Mouse (Mus musculus) megakaryocyte, embryonic 14.5 days (primary cell): ENCODE results near the gene Mgll. TPM values are rescaled to one million over a fixed set of nuclear protein-coding genes. Genes with fewer than 3 reads are reported as not detected.
A peak's percentile ranks its signal among the peaks of the same experiment; 100 is the strongest.

Experiments
- H3K27me3 ChIP-seq: replicated peaks from 2 replicates; pipeline ENCODE3; 2012; ENCODE audit warnings: inconsistent platforms
- H3K36me3 ChIP-seq: replicated peaks from 2 replicates; pipeline ENCODE3; 2012; ENCODE audit warnings: low read length, inconsistent platforms, mixed read lengths
- H3K4me1 ChIP-seq: 2 replicates; pipeline ENCODE4 v1.6.1; 2012; ENCODE audit warnings: inconsistent platforms
- H3K4me3 ChIP-seq: replicated peaks from 2 replicates; pipeline ENCODE3; 2012; ENCODE audit warnings: moderate library complexity, mild to moderate bottlenecking, inconsistent platforms
- H3K9me3 ChIP-seq: 2 replicates; pipeline ENCODE4 v1.6.1; 2012; ENCODE audit warnings: inconsistent platforms
- FLI1 ChIP-seq: IDR thresholded peaks from 2 replicates; pipeline ENCODE4 v1.6.1; 2012; ENCODE audit warnings: low read length, inconsistent platforms, mixed read lengths
- GATA1 ChIP-seq: IDR thresholded peaks from 3 replicates; pipeline ENCODE4 v1.6.1; 2012; ENCODE audit warnings: mixed read lengths, low read length, inconsistent platforms, borderline replicate concordance
- polyA plus RNA-seq: library from polyadenylated mRNA; stranded (reverse); fragments of >175 nt; gene quantifications from 2 replicates; pipeline ENCODE4 v1.2.3, GENCODE M21; 2012; ENCODE audit warnings: low replicate concordance; ENCODE audit not compliant: insufficient read depth

Gene Mgll
- polyA plus RNA-seq, 1 experiment: 6.7 TPM

- TF ChIP-seq GATA1: no peak
- TF ChIP-seq FLI1: no peak
- no peak overlapping the region for H3K4me3 ChIP-seq
- H3K36me3 ChIP-seq: peaks cover 51% of the 10 kb centered on the region
- no peaks in the 10 kb centered on the region for H3K9me3 ChIP-seq
- H3K4me1 ChIP-seq: peaks cover 88% of the 10 kb centered on the region
- peaks cover 3% of the 10 kb centered on the region for H3K27me3 ChIP-seq
Observed at GRCm38 (mm10) chr6:88832663-88833062, 108.5 kb downstream of the Mgll start.

GRCm38 (mm10) chr6:88833340-88834140 lies 109.3 kb downstream of the Mgll start:
- H3K36me3 ChIP-seq: peaks cover 60% of the 10 kb centered on the region
- TF ChIP-seq GATA1 (no peak), FLI1 (no peak)
- peaks cover 88% of the 10 kb centered on the region for H3K4me1 ChIP-seq
- H3K4me3 ChIP-seq: peak overlapping the region; percentile 64
- H3K9me3 ChIP-seq: no peaks in the 10 kb centered on the region
- H3K27me3 ChIP-seq: peaks cover 3% of the 10 kb centered on the region

- no peaks in the 10 kb centered on the region for H3K9me3 ChIP-seq
- peaks cover 75% of the 10 kb centered on the region for H3K36me3 ChIP-seq
- H3K4me1 ChIP-seq: peaks cover 94% of the 10 kb centered on the region
- TF ChIP-seq FLI1: no peak
- TF ChIP-seq GATA1: no peak
- H3K27me3 ChIP-seq: peaks cover 2% of the 10 kb centered on the region
- H3K4me3 ChIP-seq: peak overlapping the region; percentile 79
Observed at GRCm38 (mm10) chr6:88835047-88835446, 110.8 kb downstream of the Mgll start.

GRCm38 (mm10) chr6:88836178-88836819 lies 112.1 kb downstream of the Mgll start:
- Histone ChIP-seq H3K36me3 (peaks cover 84% of the 10 kb centered on the region), H3K9me3 (no peaks in the 10 kb centered on the region), H3K27me3 (no peaks in the 10 kb centered on the region), H3K4me1 (peaks cover 98% of the 10 kb centered on the region), H3K4me3 (peak overlapping the region; percentile 75)
- TF ChIP-seq FLI1 (no peak), GATA1 (no peak)

GRCm38 (mm10) chr6:88837999-88838398 lies 113.8 kb downstream of the Mgll start:
- no peaks in the 10 kb centered on the region for H3K9me3 ChIP-seq
- H3K36me3 ChIP-seq: peaks cover 77% of the 10 kb centered on the region
- no peaks in the 10 kb centered on the region for H3K27me3 ChIP-seq
- H3K4me3 ChIP-seq: peak overlapping the region; percentile 99
- peaks cover 88% of the 10 kb centered on the region for H3K4me1 ChIP-seq
- TF ChIP-seq FLI1 (no peak), GATA1 (no peak)

- H3K36me3 ChIP-seq: peaks cover 73% of the 10 kb centered on the region
Observed at GRCm38 (mm10) chr6:88838613-88839012, 114.4 kb downstream of the Mgll start.

GRCm38 (mm10) chr6:88839135-88839970 lies 115.1 kb downstream of the Mgll start:
- Histone ChIP-seq H3K36me3 (peaks cover 66% of the 10 kb centered on the region), H3K4me1 (peaks cover 88% of the 10 kb centered on the region), H3K4me3 (peak overlapping the region; percentile 99), H3K9me3 (no peaks in the 10 kb centered on the region), H3K27me3 (no peaks in the 10 kb centered on the region)
- TF ChIP-seq GATA1 (no peak), FLI1 (no peak)

More at GRCm38 (mm10) chr6:88838613-88839012, 114.4 kb downstream of the Mgll start:
- TF ChIP-seq FLI1 (no peak), GATA1 (no peak)
- Histone ChIP-seq H3K4me3 (peak overlapping the region; percentile 99), H3K27me3 (no peaks in the 10 kb centered on the region), H3K4me1 (peaks cover 88% of the 10 kb centered on the region), H3K9me3 (no peaks in the 10 kb centered on the region)

GRCm38 (mm10) chr6:88840211-88840610 lies 116.0 kb downstream of the Mgll start:
- H3K4me1 ChIP-seq: peaks cover 81% of the 10 kb centered on the region
- H3K36me3 ChIP-seq: peaks cover 57% of the 10 kb centered on the region
- peak overlapping the region; percentile 99 for H3K4me3 ChIP-seq
- no peaks in the 10 kb centered on the region for H3K9me3 ChIP-seq
- H3K27me3 ChIP-seq: no peaks in the 10 kb centered on the region
- TF ChIP-seq GATA1 (no peak), FLI1 (no peak)

GRCm38 (mm10) chr6:88840791-88841513 lies 116.7 kb downstream of the Mgll start:
- TF ChIP-seq FLI1 (no peak), GATA1 (no peak)
- H3K27me3 ChIP-seq: peaks cover 2% of the 10 kb centered on the region
- no peaks in the 10 kb centered on the region for H3K9me3 ChIP-seq
- peak overlapping the region; percentile 99 for H3K4me3 ChIP-seq
- peaks cover 50% of the 10 kb centered on the region for H3K36me3 ChIP-seq
- peaks cover 81% of the 10 kb centered on the region for H3K4me1 ChIP-seq
